Mouse (Mus musculus) CH12.LX (cell line): ENCODE data around the gene Cptp. TPM values are rescaled to one million over a fixed set of nuclear protein-coding genes. Genes with fewer than 3 reads are reported as not detected.

ENCODE experiments used
- DNase-seq: peaks from one replicate; pipeline ENCODE4 v3.0.0-alpha.2; 2013; ENCODE audit errors: extremely low read depth
- H3K27ac ChIP-seq: 2 replicates; pipeline ENCODE4 v1.5.1; 2012; ENCODE audit warnings: low read depth, mild to moderate bottlenecking, control low read depth, moderate library complexity; ENCODE audit not compliant: insufficient read depth
- H3K27me3 ChIP-seq: replicated peaks from 2 replicates; pipeline ENCODE3; 2012; ENCODE audit warnings: inconsistent platforms
- H3K36me3 ChIP-seq, 2 experiments: replicated peaks in 1 of 2; 2 replicates each; pipeline versions ENCODE3 to v1.6.1; 2012; ENCODE audit warnings: inconsistent platforms in 1 of 2, low read length in 1 of 2, mild to moderate bottlenecking in 1 of 2, mixed read lengths in 1 of 2, moderate library complexity in 1 of 2; ENCODE audit not compliant: control insufficient read depth in 1 of 2, insufficient read depth in 1 of 2
- H3K4me1 ChIP-seq, 2 experiments: 2 replicates each; pipeline ENCODE4 v1.6.1; 2012; ENCODE audit warnings: inconsistent platforms in 1 of 2, moderate library complexity in 1 of 2; ENCODE audit not compliant: insufficient read depth in 2 of 2, control insufficient read depth in 1 of 2
- H3K4me2 ChIP-seq: 2 replicates; pipeline ENCODE4 v1.6.1; 2012; ENCODE audit warnings: low read depth, mild to moderate bottlenecking, control low read depth; ENCODE audit not compliant: poor library complexity, insufficient read depth, severe bottlenecking
- H3K4me3 ChIP-seq, 3 experiments: fragments of 150-350 bp in 1 of 3; sonication (generic) in 1 of 3; replicated peaks in 1 of 3; 2 replicates each; pipeline versions ENCODE3 to v1.5.1; 2011 to 2012; ENCODE audit warnings: low read depth in 2 of 3, low read length in 2 of 3, mild to moderate bottlenecking in 2 of 3, moderate library complexity in 2 of 3, control low read depth in 1 of 3, improper control_type of control experiment in 1 of 3, inconsistent platforms in 1 of 3, mixed read lengths in 1 of 3; ENCODE audit not compliant: poor library complexity in 1 of 3
- H3K79me2 ChIP-seq: replicated peaks from 2 replicates; pipeline ENCODE4 v1.6.1; 2012; ENCODE audit warnings: mild to moderate bottlenecking, moderate library complexity; ENCODE audit not compliant: control insufficient read depth, poor library complexity, insufficient read depth, severe bottlenecking; ENCODE audit errors: extremely low read depth
- H3K9ac ChIP-seq: 2 replicates; pipeline ENCODE4 v1.6.1; 2012; ENCODE audit warnings: low read depth, mild to moderate bottlenecking, control low read depth, moderate library complexity; ENCODE audit not compliant: insufficient read depth
- H3K9me3 ChIP-seq: replicated peaks from 2 replicates; pipeline ENCODE3; 2012; ENCODE audit warnings: low read length, inconsistent platforms, mixed read lengths
- CHD2 ChIP-seq: IDR thresholded peaks from 2 replicates; pipeline ENCODE4 v1.6.1; 2011; ENCODE audit warnings: low read length, improper control_type of control experiment
- CTCF ChIP-seq, 2 experiments: IDR thresholded peaks in 1 of 2; conservative IDR thresholded peaks in 1 of 2; 2 replicates each; pipeline ENCODE4 v1.5.1; 2011 to 2012; ENCODE audit warnings: low read depth in 2 of 2, low read length in 2 of 2, improper control_type of control experiment in 1 of 2, inconsistent platforms in 1 of 2, mild to moderate bottlenecking in 1 of 2, moderate library complexity in 1 of 2
- ELF1 ChIP-seq: IDR thresholded peaks from 2 replicates; pipeline ENCODE4 v1.6.1; 2014; ENCODE audit warnings: low read depth, mild to moderate bottlenecking, inconsistent platforms, low read length, improper control_type of control experiment
- EP300 ChIP-seq: IDR thresholded peaks from 2 replicates; pipeline ENCODE4 v1.6.1; 2011; ENCODE audit warnings: low read length, improper control_type of control experiment
- ETS1 ChIP-seq: conservative IDR thresholded peaks from 2 replicates; pipeline ENCODE4 v1.6.1; 2012; ENCODE audit warnings: low read depth, mild to moderate bottlenecking, inconsistent platforms, low read length, improper control_type of control experiment, moderate library complexity
- JUN ChIP-seq: IDR thresholded peaks from 2 replicates; pipeline ENCODE4 v1.6.1; 2011; ENCODE audit warnings: low read depth, mild to moderate bottlenecking, low read length, improper control_type of control experiment, moderate library complexity; ENCODE audit not compliant: insufficient read depth
- KAT2A ChIP-seq: IDR thresholded peaks from 2 replicates; pipeline ENCODE4 v1.6.1; 2012; ENCODE audit warnings: low read length, improper control_type of control experiment, inconsistent platforms; ENCODE audit not compliant: insufficient replicate concordance
- MAFK ChIP-seq: IDR thresholded peaks from 2 replicates; pipeline ENCODE4 v1.6.1; 2011; ENCODE audit warnings: low read length, improper control_type of control experiment; ENCODE audit not compliant: insufficient replicate concordance
- MAX ChIP-seq: IDR thresholded peaks from 2 replicates; pipeline ENCODE4 v1.6.1; 2011; ENCODE audit warnings: low read length, improper control_type of control experiment
- MAZ ChIP-seq: IDR thresholded peaks from 2 replicates; pipeline ENCODE4 v1.6.1; 2012; ENCODE audit warnings: low read depth, mild to moderate bottlenecking, inconsistent platforms, low read length, improper control_type of control experiment, moderate library complexity
- MEF2A ChIP-seq: IDR thresholded peaks from 2 replicates; pipeline ENCODE4 v1.6.1; 2014; ENCODE audit warnings: low read depth, mild to moderate bottlenecking, inconsistent platforms, low read length, improper control_type of control experiment, borderline replicate concordance
- MXI1 ChIP-seq: IDR thresholded peaks from 2 replicates; pipeline ENCODE4 v1.6.1; 2011; ENCODE audit warnings: mild to moderate bottlenecking, low read depth, low read length, improper control_type of control experiment
- NELFE ChIP-seq: IDR thresholded peaks from 2 replicates; pipeline ENCODE4 v1.6.1; 2011; ENCODE audit warnings: low read depth, low read length, improper control_type of control experiment
- NRF1 ChIP-seq: IDR thresholded peaks from 2 replicates; pipeline ENCODE4 v1.6.1; 2014; ENCODE audit warnings: low read depth, mild to moderate bottlenecking, inconsistent platforms, low read length, improper control_type of control experiment, moderate library complexity
- PAX5 ChIP-seq: IDR thresholded peaks from 2 replicates; pipeline ENCODE4 v1.6.1; 2012; ENCODE audit warnings: low read length, inconsistent platforms, mixed read lengths
- POLR2A ChIP-seq: IDR thresholded peaks from 2 replicates; pipeline ENCODE4 v1.6.1; 2011; ENCODE audit warnings: low read depth, mild to moderate bottlenecking, improper control_type of control experiment, low read length
- RAD21 ChIP-seq: IDR thresholded peaks from 2 replicates; pipeline ENCODE4 v1.6.1; 2011; ENCODE audit warnings: low read depth, mild to moderate bottlenecking, low read length, improper control_type of control experiment, moderate library complexity
- RCOR1 ChIP-seq: conservative IDR thresholded peaks from 2 replicates; pipeline ENCODE4 v1.6.1; 2012; ENCODE audit warnings: low read depth, mild to moderate bottlenecking, inconsistent platforms, low read length, improper control_type of control experiment
- SIN3A ChIP-seq: IDR thresholded peaks from 2 replicates; pipeline ENCODE4 v1.6.1; 2012; ENCODE audit warnings: low read length, improper control_type of control experiment, inconsistent platforms
- SMC3 ChIP-seq: IDR thresholded peaks from 2 replicates; pipeline ENCODE4 v1.6.1; 2011; ENCODE audit warnings: low read depth, low read length, improper control_type of control experiment
- TBP ChIP-seq: conservative IDR thresholded peaks from 2 replicates; pipeline ENCODE4 v1.6.1; 2011; ENCODE audit warnings: low read depth, low read length, improper control_type of control experiment
- TCF12 ChIP-seq: IDR thresholded peaks from 2 replicates; pipeline ENCODE4 v1.6.1; 2014; ENCODE audit warnings: low read depth, mild to moderate bottlenecking, inconsistent platforms, low read length, improper control_type of control experiment
- UBTF ChIP-seq: IDR thresholded peaks from 2 replicates; pipeline ENCODE4 v1.6.1; 2012; ENCODE audit warnings: low read depth, mild to moderate bottlenecking, inconsistent platforms, low read length, improper control_type of control experiment, moderate library complexity
- USF1 ChIP-seq: IDR thresholded peaks from 2 replicates; pipeline ENCODE4 v1.6.1; 2014; ENCODE audit warnings: low read depth, mild to moderate bottlenecking, inconsistent platforms, low read length, improper control_type of control experiment
- USF2 ChIP-seq: conservative IDR thresholded peaks from 2 replicates; pipeline ENCODE4 v1.6.1; 2011; ENCODE audit warnings: low read depth, low read length, improper control_type of control experiment
- ZKSCAN1 ChIP-seq: IDR thresholded peaks from 2 replicates; pipeline ENCODE4 v1.6.1; 2012; ENCODE audit warnings: low read depth, inconsistent platforms, low read length, improper control_type of control experiment, borderline replicate concordance
- dilution Hi-C: fragments of 300-500 bp; cut with MboI; formaldehyde crosslinking; loops from 2 replicates; pipeline ENCODE4 v1.14.3; 2020; ENCODE audit warnings: low sequenced_read_pairs; ENCODE audit not compliant: extremely low pct_unique_long_range_greater_than_20kb, extremely low pct_ligation_motif_present
- in situ Hi-C: fragments of 300-500 bp; cut with MboI; formaldehyde crosslinking; loops from 3 replicates; pipeline ENCODE4 v1.14.3; 2019; ENCODE audit warnings: low sequenced_read_pairs, low pct_ligation_motif_present, low pct_unique_long_range_greater_than_20kb, mixed read lengths
- polyA plus RNA-seq: library from polyadenylated mRNA; unstranded; fragments of >175 nt; gene quantifications from 2 replicates; pipeline ENCODE4 v1.2.1, GENCODE M21; 2012; ENCODE audit warnings: low read depth; ENCODE audit not compliant: insufficient read length
- total RNA-seq, 2 experiments: library from RNA; depleted of rRNA; stranded (reverse); fragments of 300-350 nt in 1 of 2; fragments of >200 nt in 1 of 2; gene quantifications; 2 replicates each; pipeline ENCODE4 v1.2.3; 2012 to 2014

Cptp gene
- total and polyA plus RNA-seq, 3 experiments: 9.0 to 15.5 (median 12.1) TPM

- peaks cover 26 to 58% of the 10 kb centered on the region in 2 experiments for H3K36me3 ChIP-seq
- in situ Hi-C loops (no loop called here), dilution Hi-C loops (no loop called here)
Observed at GRCm38 (mm10) chr4:155907003-155907402, 37.8 kb upstream of the Cptp start.

GRCm38 (mm10) chr4:155906125-155906524 is 36.9 kb upstream of the Cptp start:
- Histone ChIP-seq H3K9me3 (no peaks in the 10 kb centered on the region), H3K79me2 (no peaks in the 10 kb centered on the region), H3K4me1 (0 out of 4 replicates have a peak, but pooled peaks cover 0 to 2% of the 10 kb centered on the region in 2 experiments), H3K27ac (no peak overlapping the region), H3K9ac (no peak overlapping the region), H3K27me3 (no peaks in the 10 kb centered on the region), H3K4me3 (no peak overlapping the region), H3K4me2 (no peak overlapping the region), H3K36me3 (peaks cover 34 to 67% of the 10 kb centered on the region in 2 experiments)
- DNase-seq: no peak
- no peak for TF ChIP-seq PAX5
- no peak for TF ChIP-seq MEF2A
- TF ChIP-seq USF1: no peak
- no peak for TF ChIP-seq RCOR1
- no peak for TF ChIP-seq EP300
- TF ChIP-seq TCF12: no peak
- no peak for TF ChIP-seq MAZ
- no peak for TF ChIP-seq ZKSCAN1
- no peak for TF ChIP-seq MAFK
- no peak for TF ChIP-seq KAT2A
- no peak for TF ChIP-seq MAX
- no peak for TF ChIP-seq TBP
- no peak for TF ChIP-seq ELF1
- no peak for TF ChIP-seq CHD2
- no peak for TF ChIP-seq NELFE
- no peak for TF ChIP-seq NRF1
- no peak for TF ChIP-seq ETS1
- no peak for TF ChIP-seq USF2
- TF ChIP-seq JUN: no peak
- in situ Hi-C loops (no loop called here), dilution Hi-C loops (no loop called here)

More at GRCm38 (mm10) chr4:155907003-155907402, 37.8 kb upstream of the Cptp start:
- DNase-seq: no peak
- Histone ChIP-seq H3K4me1 (0 out of 4 replicates have a peak, but pooled peaks cover 0 to 2% of the 10 kb centered on the region in 2 experiments), H3K9me3 (no peaks in the 10 kb centered on the region), H3K4me3 (no peak overlapping the region), H3K27ac (no peak overlapping the region), H3K4me2 (no peak overlapping the region), H3K9ac (no peak overlapping the region), H3K79me2 (no peaks in the 10 kb centered on the region), H3K27me3 (no peaks in the 10 kb centered on the region)
- TF ChIP-seq ELF1: no peak
- TF ChIP-seq CTCF (conservative IDR thresholded peaks at IDR 0.05 in 1 of 2, IDR thresholded peaks at IDR 0.05 in 1 of 2; ENCODE audit: low read depth in 2 of 2, low read length in 2 of 2): no peak
- no peak for TF ChIP-seq UBTF
- no peak for TF ChIP-seq RAD21
- no peak for TF ChIP-seq SMC3
- TF ChIP-seq MXI1: no peak
- no peak for TF ChIP-seq EP300
- no peak for TF ChIP-seq PAX5
- TF ChIP-seq POLR2A: no peak
- TF ChIP-seq KAT2A: no peak
- TF ChIP-seq TCF12: no peak
- no peak for TF ChIP-seq MAX
- no peak for TF ChIP-seq TBP
- no peak for TF ChIP-seq SIN3A
